Mouse (Mus musculus): ENCODE results near the gene Neurog1.

Gene Neurog1

DNA sequence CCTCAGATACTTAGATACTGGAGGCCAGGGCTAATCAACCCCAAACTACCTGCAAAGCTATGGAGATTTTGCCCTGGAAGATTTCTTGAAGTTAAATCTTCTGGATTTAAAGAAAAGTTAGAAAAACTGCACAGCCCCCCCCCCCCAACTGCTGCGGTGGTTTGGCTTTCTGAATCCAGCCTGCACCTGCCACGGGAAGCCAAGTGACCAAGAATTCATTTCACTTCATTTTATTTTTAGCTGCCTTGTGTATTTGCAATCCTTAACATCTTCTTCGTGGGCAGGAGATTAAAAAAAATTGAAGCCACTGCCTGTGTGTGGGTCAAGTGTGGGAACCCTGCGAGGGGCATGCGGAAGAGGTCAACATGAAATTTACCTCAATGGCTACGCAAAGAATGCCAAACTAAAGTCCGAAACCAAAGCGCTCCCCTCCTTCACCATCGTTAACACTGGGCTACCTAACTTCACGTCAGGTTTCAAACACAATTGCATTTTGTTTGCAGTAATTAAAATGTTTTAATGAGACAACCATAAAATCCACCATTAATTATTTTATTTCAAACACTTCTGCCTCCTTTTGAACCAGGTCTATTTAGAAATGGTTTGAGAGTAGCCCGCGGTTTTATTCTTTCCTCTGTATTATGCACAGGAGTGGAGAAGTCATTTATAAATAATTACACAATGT lies 5.6 kb upstream of the Neurog1 start:
- no peak for DNase-seq

- DNase-seq, result no peak
Measured at GRCm38 (mm10) chr13:56256716-56257299, 4.8 kb upstream of the Neurog1 start.

- DNase-seq, result no peak
Measured at GRCm38 (mm10) chr13:56253379-56253778, 1.4 kb upstream of the Neurog1 start.

GRCm38 (mm10) chr13:56252783-56253182 lies 820 bp upstream of the Neurog1 start:
- no peak for DNase-seq

GRCm38 (mm10) chr13:56251176-56251923 lies 613 bp downstream of the Neurog1 start:
- DNase-seq, result no peak

GRCm38 (mm10) chr13:56250551-56251161 lies 1.3 kb downstream of the Neurog1 start:
- DNase-seq, result no peak

GRCm38 (mm10) chr13:56249593-56250341 lies 2.2 kb downstream of the Neurog1 start:
- no peak for DNase-seq

- no peak for DNase-seq
Measured at GRCm38 (mm10) chr13:56243104-56243503, 8.9 kb downstream of the Neurog1 start.

- DNase-seq, result no peak
Measured at GRCm38 (mm10) chr13:56240012-56240770, 11.8 kb downstream of the Neurog1 start.

DNA sequence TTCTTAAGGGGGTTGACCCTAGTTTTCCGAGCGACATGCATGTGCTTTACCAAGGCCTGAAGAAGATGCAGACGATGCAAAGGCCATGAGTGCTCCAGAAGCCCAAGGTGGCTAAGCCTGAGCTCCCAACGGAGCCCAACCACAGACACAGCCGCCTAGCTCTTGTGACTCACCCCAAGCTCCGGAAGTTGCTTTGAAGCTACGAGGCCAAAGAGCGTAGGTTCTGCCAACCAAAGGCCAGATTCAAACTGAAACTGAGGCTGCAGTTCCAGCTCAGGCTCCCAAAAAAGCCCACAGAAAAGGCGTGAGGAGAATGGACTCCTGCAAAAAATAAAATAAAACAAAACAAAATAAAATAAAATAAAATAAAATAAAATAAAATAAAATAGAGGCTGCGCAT lies 14.1 kb downstream of the Neurog1 start:
- DNase-seq, result no peak

GRCm38 (mm10) chr13:56236194-56236593 lies 15.8 kb downstream of the Neurog1 start:
- no peak for DNase-seq

DNA sequence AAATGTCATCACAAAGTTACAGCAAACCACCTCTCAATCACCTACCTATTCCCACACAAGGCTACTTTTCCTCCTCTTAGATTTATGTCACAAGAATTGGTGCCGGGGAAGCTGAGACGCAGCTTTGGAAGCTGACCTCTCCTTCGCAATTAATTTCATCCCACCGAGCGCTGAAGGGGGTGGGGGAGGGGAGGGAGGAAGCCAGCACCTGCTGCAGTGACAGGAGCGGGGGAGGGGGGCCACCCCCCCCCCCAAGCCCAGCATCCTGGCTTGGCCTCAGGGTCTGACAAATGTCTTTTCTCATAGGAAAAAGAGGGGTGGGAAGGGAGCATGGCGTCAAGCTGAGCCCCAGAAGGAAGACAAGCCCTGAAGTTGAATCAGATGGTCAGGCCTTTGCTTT lies 23.2 kb downstream of the Neurog1 start:
- no peak for DNase-seq

DNA sequence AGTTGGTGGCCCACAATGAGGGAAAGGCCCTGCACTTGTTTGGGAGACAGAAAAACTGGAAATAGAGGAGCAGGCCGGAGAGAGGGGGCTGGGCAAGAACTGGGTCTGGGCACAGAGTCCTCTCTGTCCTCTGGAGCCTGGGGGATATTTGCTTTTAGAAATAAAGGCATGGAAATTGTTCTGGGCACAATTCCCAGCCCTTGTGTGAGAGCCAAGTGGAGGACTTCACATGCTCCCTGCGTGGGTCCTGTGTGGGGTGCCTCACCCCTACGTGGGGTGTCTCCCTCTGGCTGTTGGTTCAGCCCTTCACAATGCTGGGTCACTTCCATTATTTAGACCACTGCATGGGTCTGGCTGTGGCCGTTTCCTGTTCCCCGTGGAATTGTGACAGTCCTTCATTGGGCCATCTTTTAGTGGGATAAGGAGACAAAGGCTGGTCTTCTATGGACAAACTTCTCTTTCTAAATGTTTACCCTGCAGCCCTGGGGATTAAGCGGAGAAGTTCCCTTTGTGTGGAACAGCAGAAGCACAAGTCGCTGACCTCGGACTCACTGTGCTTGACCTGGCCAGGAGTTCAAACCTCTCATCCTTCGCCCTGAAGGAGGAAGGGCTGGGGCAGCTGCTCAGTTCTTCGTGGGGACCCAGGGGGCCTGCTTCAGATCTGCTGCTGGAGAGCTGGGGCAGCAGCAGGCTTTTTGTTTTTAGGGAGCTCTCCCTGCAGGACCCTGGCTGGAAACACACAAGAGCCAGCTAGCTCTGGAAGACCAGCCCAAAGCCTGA lies 25.6 kb downstream of the Neurog1 start:
- peak; percentile 18 to 26 for DNase-seq

DNA sequence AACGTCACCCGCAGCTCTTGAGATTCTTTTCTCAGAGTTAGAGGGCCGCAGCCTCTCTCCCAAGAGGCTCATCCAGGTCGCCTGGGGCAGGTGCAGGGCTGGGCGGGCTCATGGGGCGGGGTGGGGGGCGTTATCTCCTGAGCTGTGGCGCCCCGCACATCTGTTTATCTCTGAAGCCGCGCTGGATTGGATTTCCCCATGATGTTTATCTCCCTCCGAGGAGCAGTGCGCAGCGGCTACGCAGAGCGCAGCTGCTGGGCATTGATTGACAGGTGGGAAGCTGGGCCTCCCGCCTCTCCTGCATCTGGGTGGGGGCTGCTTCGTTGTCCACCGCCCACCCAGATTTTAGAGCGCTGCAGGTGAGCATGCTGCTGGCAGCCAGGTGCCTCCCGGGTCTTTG lies 28.3 kb downstream of the Neurog1 start:
- no peak for DNase-seq

DNA sequence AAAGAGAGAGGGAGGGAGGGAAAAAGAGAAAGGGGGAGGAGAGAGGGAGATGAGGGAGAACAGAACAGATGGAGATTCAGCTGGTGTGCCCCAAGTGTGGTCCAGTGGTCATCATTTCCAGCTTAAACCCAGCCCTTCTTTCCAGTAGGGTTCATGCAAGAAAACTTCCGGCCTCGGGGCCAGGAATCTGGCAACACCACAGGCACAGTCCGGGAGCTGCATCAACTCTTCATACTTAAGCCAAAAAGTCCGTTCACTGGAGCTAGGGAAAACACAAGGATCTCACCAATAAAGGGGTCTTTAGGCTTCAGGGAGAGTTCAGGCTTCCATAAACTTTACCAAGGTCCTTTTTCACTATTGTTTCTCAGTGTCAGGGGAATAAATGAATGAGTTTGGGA lies 29.1 kb downstream of the Neurog1 start:
- no peak for DNase-seq

DNA sequence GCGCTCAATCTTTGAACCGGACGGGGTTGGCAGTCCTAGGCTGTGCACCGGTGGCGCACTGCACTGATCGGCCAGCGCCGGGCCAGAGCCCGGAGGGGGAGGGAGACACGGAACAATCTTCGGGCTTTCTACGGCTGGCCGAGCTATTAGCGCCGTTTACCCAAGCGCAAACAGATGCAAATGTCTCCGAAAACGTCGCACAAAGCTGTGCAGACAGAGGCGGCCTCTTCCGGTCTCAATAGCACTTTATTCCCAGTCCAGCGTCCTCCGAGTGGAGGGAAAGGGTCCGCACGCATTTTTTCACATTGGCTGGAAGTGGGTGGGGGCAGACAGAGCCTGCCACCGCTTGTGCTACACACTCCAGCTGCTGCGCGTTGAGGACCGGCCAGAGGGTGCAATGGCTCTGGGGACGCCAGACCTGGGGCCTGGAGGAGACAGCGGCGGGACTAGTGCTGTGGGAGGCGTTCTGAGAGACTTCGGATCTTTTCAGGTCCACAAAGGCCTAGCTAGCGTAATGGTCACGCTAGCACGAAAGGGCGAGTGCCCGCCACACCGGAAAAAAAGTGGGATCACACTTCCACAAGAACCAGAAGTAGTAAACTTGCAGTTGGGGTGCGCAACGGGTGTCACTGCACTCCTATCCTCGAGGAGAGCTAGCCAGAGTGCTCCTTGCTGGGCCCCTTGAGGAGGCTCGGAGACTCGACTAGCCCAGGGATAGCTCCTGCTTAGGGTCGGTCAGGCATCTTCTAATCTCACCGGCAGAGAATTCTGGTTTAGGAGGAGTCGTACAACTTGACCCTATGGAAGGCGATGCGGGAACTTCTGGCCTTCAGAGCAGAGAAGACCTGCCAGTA lies 29.7 kb downstream of the Neurog1 start:
- DNase-seq, result no peak

GRCm38 (mm10) chr13:56221129-56221910 lies 30.6 kb downstream of the Neurog1 start:
- DNase-seq, result no peak

DNA sequence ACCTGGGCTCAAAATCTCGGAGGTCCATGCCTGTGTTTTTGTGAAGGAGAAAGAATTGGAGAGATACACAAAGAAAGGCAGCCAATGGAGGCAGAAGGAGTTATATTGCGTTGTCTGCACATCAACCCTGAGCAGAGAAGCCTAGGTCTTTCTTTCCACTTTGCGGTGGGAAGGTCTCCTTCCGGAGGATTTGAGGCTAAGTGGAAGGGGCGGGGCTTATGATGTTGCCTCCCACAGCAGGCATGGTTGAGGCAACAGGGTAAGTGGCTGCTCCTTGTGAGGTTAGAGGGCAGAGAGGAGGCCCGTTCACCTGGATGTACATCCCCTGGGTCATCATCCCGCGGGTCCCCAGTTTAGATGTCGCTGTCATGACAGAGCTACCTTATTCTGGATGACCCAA lies 32.7 kb downstream of the Neurog1 start:
- DNase-seq, result no peak

DNA sequence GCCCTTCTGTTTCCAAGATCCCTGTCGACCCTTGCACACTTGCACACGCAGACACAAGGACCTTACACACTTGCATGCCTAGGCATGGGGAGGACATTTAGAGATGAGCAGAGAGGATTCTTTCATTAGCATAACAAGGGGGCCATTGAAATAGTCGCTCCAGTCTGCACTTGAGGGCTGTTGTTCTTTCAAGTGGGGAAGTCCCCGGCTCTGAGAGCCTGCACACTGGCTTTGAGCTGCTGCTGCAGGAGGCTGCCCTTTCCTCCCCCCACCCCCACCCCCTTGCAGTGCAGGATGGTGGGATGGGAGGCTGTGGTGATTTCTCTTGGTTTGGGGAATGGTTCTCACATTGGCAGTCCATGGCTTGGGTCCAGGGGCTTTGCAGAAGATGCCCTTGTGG lies 35.9 kb downstream of the Neurog1 start:
- DNase-seq, result no peak

- DNase-seq, result no peak
Measured at GRCm38 (mm10) chr13:56214633-56215032, 37.3 kb downstream of the Neurog1 start.

Data from cerebellum, adult 18-20 months (tissue).